Mouse (Mus musculus): Measurements from ENCODE around the gene Slc7a5.

The Slc7a5 gene

GRCm38 (mm10) chr8:121850436-121850820 is 57.1 kb downstream of the Slc7a5 start:
- DNase-seq (ENCODE audit: low spot score), result no peak

DNA sequence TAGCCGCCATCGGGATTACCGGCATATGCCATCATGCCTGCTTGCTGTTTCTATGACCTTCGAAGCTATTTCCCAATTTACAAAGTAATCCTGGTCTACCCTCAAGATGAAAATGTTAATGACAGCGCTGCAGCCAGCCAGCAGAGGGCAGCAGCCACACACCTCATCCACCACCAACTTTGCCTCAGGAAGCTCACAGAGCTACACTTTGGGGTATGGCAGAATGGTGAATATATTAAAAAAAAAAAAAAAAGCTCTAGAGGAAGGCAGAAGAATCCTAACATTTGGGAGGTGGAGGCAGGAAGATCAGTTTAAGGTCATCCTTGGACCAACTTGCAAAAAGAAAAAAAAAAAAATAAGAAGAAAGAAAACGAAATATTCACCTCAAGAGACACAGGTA is 57.5 kb downstream of the Slc7a5 start:
- DNase-seq (ENCODE audit: low spot score), result peak; percentile 84

GRCm38 (mm10) chr8:121849303-121849702 is 58.2 kb downstream of the Slc7a5 start:
- DNase-seq (ENCODE audit: low spot score), result no peak

DNA sequence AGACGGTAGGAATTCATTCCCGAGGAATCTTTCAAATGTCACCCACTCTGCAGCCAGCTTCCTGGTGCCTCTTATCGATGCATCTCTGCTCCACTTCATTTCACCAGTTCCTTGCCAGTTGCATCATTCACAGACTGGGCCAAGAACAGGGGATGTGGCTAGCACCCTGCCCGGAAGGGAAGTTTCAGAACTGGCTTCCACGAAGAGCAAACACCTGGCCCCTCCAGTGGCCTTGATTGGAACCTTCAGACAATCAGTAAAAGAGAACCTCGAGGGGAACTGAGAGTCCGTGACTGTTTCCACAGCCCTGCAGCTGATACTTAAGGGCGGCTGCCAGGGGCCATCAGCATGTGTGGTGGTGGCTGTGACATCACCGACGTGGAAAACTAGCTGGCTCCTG is 59.0 kb downstream of the Slc7a5 start:
- DNase-seq (ENCODE audit: low spot score), result no peak

DNA sequence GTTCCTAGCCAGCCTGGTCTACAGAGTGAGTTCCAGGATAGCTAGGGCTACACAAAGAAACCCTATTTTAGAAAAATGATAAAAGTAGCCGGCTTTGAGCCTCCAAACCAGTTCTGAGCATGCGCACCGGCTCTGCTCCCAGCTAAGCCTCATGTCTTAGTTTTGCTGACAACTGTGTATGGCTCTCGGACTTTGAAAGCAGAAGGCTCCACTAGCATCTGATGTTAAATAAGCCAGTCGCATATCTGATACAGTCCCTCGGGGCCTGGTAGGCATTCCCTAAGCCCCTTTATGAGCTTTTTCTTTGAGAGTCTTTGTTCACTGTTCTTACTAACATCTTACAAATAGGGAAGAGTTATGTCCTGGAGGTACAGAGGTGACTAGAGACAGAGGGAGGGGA is 59.5 kb downstream of the Slc7a5 start:
- DNase-seq (ENCODE audit: low spot score), result no peak

DNA sequence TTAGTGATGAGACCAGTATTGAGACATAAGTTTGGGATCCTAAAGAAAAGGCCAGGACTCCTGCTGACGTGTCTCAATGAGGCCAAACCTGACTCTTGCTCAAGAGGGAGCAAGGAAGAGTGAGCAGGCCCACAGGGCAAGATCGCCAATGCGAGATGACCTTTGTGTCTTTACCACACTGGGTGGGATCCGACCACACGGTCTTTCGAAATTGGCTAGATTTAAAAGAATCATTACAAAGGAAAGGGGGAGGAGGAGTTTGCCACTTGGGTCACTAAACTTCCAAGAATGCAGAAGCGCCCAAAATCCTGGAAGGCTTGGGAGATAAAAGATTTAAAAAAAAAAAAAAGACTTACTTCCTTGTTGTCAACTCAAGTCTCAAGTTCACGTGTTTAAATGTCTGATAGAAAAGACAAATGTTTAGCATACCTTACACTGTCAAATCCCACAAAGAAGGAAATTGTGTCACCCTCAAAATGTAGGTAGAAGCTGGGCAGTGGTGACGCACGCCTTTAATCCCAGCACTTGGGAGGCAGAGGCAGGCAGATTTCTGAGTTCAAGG is 60.2 kb downstream of the Slc7a5 start:
- DNase-seq (ENCODE audit: low spot score), result no peak

- no peak for DNase-seq (ENCODE audit: low spot score)
Measured at GRCm38 (mm10) chr8:121846815-121847214, 60.7 kb downstream of the Slc7a5 start.

DNA sequence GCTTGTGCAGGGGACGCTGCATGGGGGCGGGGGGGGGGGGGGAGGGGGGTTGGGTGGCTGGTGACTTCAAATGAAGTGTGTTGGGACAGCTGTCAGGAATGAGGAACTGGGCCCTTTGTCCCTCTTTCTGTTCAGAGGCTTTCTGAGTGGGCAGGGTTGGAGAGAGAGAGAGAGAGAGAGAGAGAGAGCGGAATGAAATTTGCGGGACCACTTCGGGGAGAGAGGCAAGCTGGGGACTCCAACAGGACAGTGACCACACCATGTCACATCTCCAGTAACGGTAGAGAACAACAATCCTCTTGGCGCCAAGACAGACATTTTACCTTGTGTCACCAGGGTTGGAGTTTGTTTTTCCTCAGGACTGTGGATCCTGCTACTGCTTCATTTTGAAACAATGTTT is 62.7 kb downstream of the Slc7a5 start:
- no peak for DNase-seq (ENCODE audit: low spot score)

DNA sequence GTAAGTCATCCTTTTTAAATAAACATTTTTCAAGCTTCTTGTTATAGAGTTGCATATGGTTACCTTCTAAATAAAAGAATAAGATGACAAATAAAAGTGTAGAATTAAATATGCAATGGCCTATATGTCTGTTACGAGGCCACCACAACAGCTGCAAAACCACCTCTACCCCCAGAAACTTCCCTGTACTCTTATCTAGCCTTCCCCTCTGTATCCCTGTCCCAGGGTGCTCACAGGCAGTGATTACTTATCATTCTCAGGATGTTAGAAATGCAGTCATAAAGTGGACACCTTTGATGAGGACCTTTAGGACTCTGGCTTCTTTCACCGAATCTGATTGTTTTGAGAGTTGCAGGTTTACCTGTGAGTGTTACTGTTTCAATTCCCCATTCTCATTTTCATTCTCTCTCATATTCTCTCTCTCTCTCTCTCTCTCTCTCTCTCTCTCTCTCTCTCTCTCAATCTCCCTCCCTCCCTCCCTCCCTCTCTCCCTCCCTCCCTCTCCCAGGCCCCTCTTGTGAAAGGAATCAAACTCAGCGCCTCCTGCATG is 64.2 kb downstream of the Slc7a5 start:
- peak; percentile 1 for DNase-seq (ENCODE audit: low spot score)

GRCm38 (mm10) chr8:121842064-121842955 is 65.2 kb downstream of the Slc7a5 start:
- DNase-seq (ENCODE audit: low spot score), result peak; percentile 2

GRCm38 (mm10) chr8:121841242-121841641 is 66.3 kb downstream of the Slc7a5 start:
- DNase-seq (ENCODE audit: low spot score), result peak; percentile 76

- peak; percentile 85 for DNase-seq (ENCODE audit: low spot score)
Measured at GRCm38 (mm10) chr8:121832503-121832902, 75.0 kb downstream of the Slc7a5 start.

- DNase-seq (ENCODE audit: low spot score), result no peak
Measured at GRCm38 (mm10) chr8:121832061-121832460, 75.4 kb downstream of the Slc7a5 start.

All from layer of hippocampus, adult 11-12 months (tissue).